Mouse (Mus musculus): ENCODE measurements around the gene Erg. TPM values are rescaled to one million over a fixed set of nuclear protein-coding genes. Genes with fewer than 3 reads are reported as not detected.

The Erg gene
- total RNA-seq, 2 experiments from 2014 or later, result 32.1 to 48.3 TPM

Other genes starting within 250 kb of the Erg start
- gene Ets2, start 115.5 kb upstream of the Erg start, total RNA-seq (2014; fragmentation: Nextera tagmentation), result 7.4 and 7.5 TPM in 2 replicates
- 7.0 and 9.7 TPM in 2 replicates for gene Ets2, start 115.5 kb upstream of the Erg start, total RNA-seq (2017)

Measured in granulocyte monocyte progenitor cell, adult 5-6 weeks (primary cell).